Mouse (Mus musculus) E14TG2a.4 (cell line): ENCODE measurements around the gene Spint2.

ENCODE experiments used
- CTCF ChIP-seq: conservative IDR thresholded peaks from 2 replicates; pipeline ENCODE4 v1.5.1; 2014; ENCODE audit warnings: low read length
- NANOG ChIP-seq: IDR thresholded peaks from 2 replicates; pipeline ENCODE4 v1.6.1; 2014; ENCODE audit warnings: borderline replicate concordance, low read length, mixed read lengths

- TF ChIP-seq CTCF (no peak), NANOG (no peak)
Measured at GRCm38 (mm10) chr7:29313572-29314261, 32.0 kb upstream of the Spint2 start.
